22 mouse cellular contexts compared by ENCODE assay signal in genomic region chr19:34705141-34705540, GRCm38 (mm10).
"Had no signal": no experiment of that assay in that cellular context is flagged by ENCODE, and none has a peak within 500 bp of the region (broad histone marks: within the 10 kb centered on the region; RNA-seq: fewer than 3 reads in every experiment).

No protein-coding gene starts in this region.

- ATAC-seq: intestine, postnatal 0 days; midbrain, embryonic 13.5 days; midbrain, embryonic 16.5 days had no signal

- H3K4me3 ChIP-seq: limb, embryonic 12.5 days; limb, embryonic 15.5 days; liver, embryonic 13.5 days; megakaryocyte, embryonic 14.5 days; midbrain, embryonic 10.5 days; midbrain, embryonic 13.5 days; myocyte; neural tube, embryonic 13.5 days had no signal

- H3K36me3 ChIP-seq: limb, embryonic 12.5 days; limb, embryonic 15.5 days; liver, embryonic 13.5 days; midbrain, embryonic 10.5 days; midbrain, embryonic 13.5 days; neural tube, embryonic 13.5 days had no signal

- H3K27ac ChIP-seq: limb, embryonic 12.5 days; limb, embryonic 15.5 days; liver, embryonic 13.5 days; midbrain, embryonic 10.5 days; midbrain, embryonic 13.5 days; neural tube, embryonic 13.5 days; stomach, postnatal 0 days had no signal

- H3K4me2 ChIP-seq: limb, embryonic 12.5 days; limb, embryonic 15.5 days; liver, embryonic 13.5 days; midbrain, embryonic 13.5 days; neural tube, embryonic 13.5 days had no signal

- H3K27me3 ChIP-seq: limb, embryonic 12.5 days; limb, embryonic 15.5 days; liver, embryonic 13.5 days; megakaryocyte, embryonic 14.5 days; midbrain, embryonic 13.5 days; neural tube, embryonic 13.5 days had no signal

- H3K9me3 ChIP-seq: limb, embryonic 12.5 days; limb, embryonic 15.5 days; liver, embryonic 13.5 days; megakaryocyte, embryonic 14.5 days; midbrain, embryonic 10.5 days; midbrain, embryonic 13.5 days; neural tube, embryonic 13.5 days had no signal

- H3K4me1 ChIP-seq: limb, embryonic 12.5 days; midbrain, embryonic 10.5 days; midbrain, embryonic 13.5 days; neural tube, embryonic 13.5 days had no signal

- DNase-seq: kidney, adult 9 months; kidney, postnatal 14 days; kidney, postnatal 4 days; left cerebral cortex, postnatal 4 days; liver, embryonic 13.5 days; lung, adult 2 months; right cerebral cortex, adult 18-20 months; right cerebral cortex, postnatal 14 days; right cerebral cortex, postnatal 4 days; thymus, adult 2 months; thymus, postnatal 14 days; thymus, postnatal 4 days had no signal

- H3K9ac ChIP-seq: limb, embryonic 12.5 days; limb, embryonic 15.5 days; liver, embryonic 13.5 days; midbrain, embryonic 13.5 days; neural tube, embryonic 13.5 days had no signal
